Mouse (Mus musculus) forebrain, postnatal 0 days (tissue): Measurements from ENCODE around the gene Fnbp1. TPM values are rescaled to one million over a fixed set of nuclear protein-coding genes. Genes with fewer than 3 reads are reported as not detected.
A peak's percentile ranks its signal among the peaks of the same experiment; 100 is the strongest.

Source experiments
- ATAC-seq: fragments of 200-750 bp; cut with Nextera tagmentation; 2 replicates; pipeline ENCODE4 v1.8.0; 2017; ENCODE audit warnings: mild to moderate bottlenecking, moderate library complexity
- DNase-seq: peaks from one replicate; pipeline ENCODE4 v3.0.0-alpha.2; 2015
- H3K27ac ChIP-seq: fragments of 300-500 bp; sonication (generic); 2 replicates; pipeline ENCODE4 v1.5.1; 2014; ENCODE audit warnings: low read depth, mild to moderate bottlenecking, antibody characterized with exemption, low read length, moderate library complexity, mixed read lengths
- H3K27me3 ChIP-seq: fragments of 300-500 bp; sonication (generic); 2 replicates; pipeline ENCODE4 v1.6.1; 2014; ENCODE audit warnings: mild to moderate bottlenecking, low read length, mixed read lengths; ENCODE audit not compliant: insufficient read depth
- H3K36me3 ChIP-seq: fragments of 300-500 bp; sonication (generic); 2 replicates; pipeline ENCODE4 v1.6.1; 2014; ENCODE audit warnings: mild to moderate bottlenecking, moderate library complexity; ENCODE audit not compliant: insufficient read depth
- H3K4me1 ChIP-seq: fragments of 300-500 bp; sonication (generic); 2 replicates; pipeline ENCODE4 v1.6.1; 2014; ENCODE audit warnings: antibody characterized with exemption; ENCODE audit not compliant: insufficient read depth
- H3K4me2 ChIP-seq: fragments of 300-500 bp; sonication (generic); 2 replicates; pipeline ENCODE4 v1.6.1; 2014; ENCODE audit warnings: low read depth, mild to moderate bottlenecking, moderate library complexity
- H3K4me3 ChIP-seq: fragments of 300-500 bp; sonication (generic); 2 replicates; pipeline ENCODE4 v1.5.1; 2014; ENCODE audit warnings: low read depth, low read length, mixed read lengths
- H3K9ac ChIP-seq: fragments of 300-500 bp; sonication (generic); 2 replicates; pipeline ENCODE4 v1.6.1; 2014; ENCODE audit warnings: mild to moderate bottlenecking
- H3K9me3 ChIP-seq: fragments of 300-500 bp; sonication (generic); 2 replicates; pipeline ENCODE4 v1.6.1; 2016; ENCODE audit warnings: low read length
- CTCF ChIP-seq: sonication (generic); IDR thresholded peaks from 2 replicates; pipeline ENCODE4 v1.5.1; 2016; ENCODE audit warnings: antibody characterized with exemption, control low read depth, low read depth
- WGBS: fragments of 180-500 bp; shearing (Covaris S2); extraction: QIAGEN DNeasy Blood & Tissue Kit; methylation state at CpG from one replicate; pipeline ENCODE4 v1.1.7; 2014; 5-methylcytosine and 5-hydroxymethylcytosine counted together
- polyA plus RNA-seq: library from polyadenylated mRNA; unstranded; fragments of >200 nt; fragmentation: Nextera tagmentation; extraction: Ambion mirVana; gene quantifications from 2 replicates; pipeline ENCODE4 v1.2.1, GENCODE M21; 2015
- total RNA-seq: library from RNA; depleted of rRNA; stranded (reverse); fragments of >200 nt; gene quantifications from 2 replicates; pipeline ENCODE4 v1.2.3, GENCODE M21; 2014

The Fnbp1 gene
- total and polyA plus RNA-seq, 2 experiments from 2014 or later: 13.3 to 20.1 TPM

GRCm38 (mm10) chr2:31118211-31118610 lies 23.6 kb downstream of the Fnbp1 start:
- WGBS: 88% methylated on average over 3 of the region's 3 CpGs

GRCm38 (mm10) chr2:31115943-31116731 lies 25.7 kb downstream of the Fnbp1 start:
- Histone ChIP-seq H3K27ac (no peak overlapping the region; the same call in 1 of the 2 replicates), H3K9ac (no peak overlapping the region), H3K36me3 (no peaks in the 10 kb centered on the region), H3K4me3 (no peak overlapping the region), H3K4me1 (peaks cover 2% of the 10 kb centered on the region; the same call in 1 of the 2 replicates), H3K27me3 (no peaks in the 10 kb centered on the region), H3K9me3 (no peaks in the 10 kb centered on the region), H3K4me2 (no peak overlapping the region)
- no peak for TF ChIP-seq CTCF
- ATAC-seq (0 out of 2 replicates have a peak, but pooled peaks have one; percentile 24), DNase-seq (no peak)
- 72% methylated on average over 10 of the region's 10 CpGs for WGBS

More at GRCm38 (mm10) chr2:31118211-31118610, 23.6 kb downstream of the Fnbp1 start:
- Histone ChIP-seq H3K4me1 (no peaks in the 10 kb centered on the region; the same call in 1 of the 2 replicates), H3K27me3 (no peaks in the 10 kb centered on the region), H3K4me3 (no peak overlapping the region), H3K9ac (no peak overlapping the region), H3K27ac (no peak overlapping the region), H3K9me3 (no peaks in the 10 kb centered on the region), H3K36me3 (no peaks in the 10 kb centered on the region), H3K4me2 (no peak overlapping the region)
- DNase-seq (no peak), ATAC-seq (no peak)
- no peak for TF ChIP-seq CTCF

GRCm38 (mm10) chr2:31115091-31115942 lies 26.5 kb downstream of the Fnbp1 start:
- WGBS: 89% methylated on average over 10 of the region's 10 CpGs
- Histone ChIP-seq H3K9ac (no peak overlapping the region), H3K4me1 (peaks cover 3% of the 10 kb centered on the region; the same call in 1 of the 2 replicates), H3K9me3 (no peaks in the 10 kb centered on the region), H3K4me3 (no peak overlapping the region), H3K27me3 (no peaks in the 10 kb centered on the region), H3K4me2 (no peak overlapping the region), H3K27ac (no peak overlapping the region), H3K36me3 (no peaks in the 10 kb centered on the region)
- no peak for ATAC-seq
- TF ChIP-seq CTCF: no peak
- DNase-seq: no peak

GRCm38 (mm10) chr2:31114205-31114604 lies 27.6 kb downstream of the Fnbp1 start:
- WGBS: 96% methylated on average over 2 of the region's 2 CpGs
- Histone ChIP-seq H3K4me3 (no peak overlapping the region), H3K36me3 (no peaks in the 10 kb centered on the region), H3K4me2 (no peak overlapping the region), H3K27me3 (no peaks in the 10 kb centered on the region), H3K4me1 (peaks cover 3% of the 10 kb centered on the region; the same call in 1 of the 2 replicates), H3K27ac (no peak overlapping the region), H3K9me3 (no peaks in the 10 kb centered on the region), H3K9ac (no peak overlapping the region)
- ATAC-seq (no peak), DNase-seq (no peak)
- TF ChIP-seq CTCF: no peak

- TF ChIP-seq CTCF: no peak
- DNase-seq: peak; percentile 24
- no peaks in the 10 kb centered on the region for H3K36me3 ChIP-seq
- peaks cover 7% of the 10 kb centered on the region; the same call in 1 of the 2 replicates for H3K4me1 ChIP-seq
- no peak overlapping the region for H3K4me2 ChIP-seq
- H3K9ac ChIP-seq: no peak overlapping the region
- H3K27me3 ChIP-seq: no peaks in the 10 kb centered on the region
- H3K27ac ChIP-seq: peak overlapping the region; percentile 64
- ATAC-seq: peak; percentile 58
- 56% methylated on average over 6 of the region's 6 CpGs for WGBS
- H3K9me3 ChIP-seq: no peaks in the 10 kb centered on the region
- no peak overlapping the region for H3K4me3 ChIP-seq
These were observed 30.1 kb downstream of the Fnbp1 start for GRCm38 (mm10) chr2:31111685-31112084.

- Histone ChIP-seq H3K9me3 (no peaks in the 10 kb centered on the region), H3K27ac (no peak overlapping the region), H3K4me3 (no peak overlapping the region), H3K4me2 (no peak overlapping the region), H3K27me3 (no peaks in the 10 kb centered on the region), H3K9ac (no peak overlapping the region), H3K4me1 (peaks cover 7% of the 10 kb centered on the region; the same call in 1 of the 2 replicates), H3K36me3 (no peaks in the 10 kb centered on the region)
- no peak for TF ChIP-seq CTCF
- DNase-seq: no peak
- ATAC-seq: no peak
- 76% methylated on average over 12 of the region's 12 CpGs for WGBS
These were observed 31.8 kb downstream of the Fnbp1 start for GRCm38 (mm10) chr2:31109960-31110548.
